Mouse (Mus musculus): ENCODE data around the gene Mast4. TPM values are rescaled to one million over a fixed set of nuclear protein-coding genes. Genes with fewer than 3 reads are reported as not detected.

Gene Mast4
- total and polyA plus RNA-seq, 3 experiments: 0.99 to 7.4 (median 6.1) TPM

DNA sequence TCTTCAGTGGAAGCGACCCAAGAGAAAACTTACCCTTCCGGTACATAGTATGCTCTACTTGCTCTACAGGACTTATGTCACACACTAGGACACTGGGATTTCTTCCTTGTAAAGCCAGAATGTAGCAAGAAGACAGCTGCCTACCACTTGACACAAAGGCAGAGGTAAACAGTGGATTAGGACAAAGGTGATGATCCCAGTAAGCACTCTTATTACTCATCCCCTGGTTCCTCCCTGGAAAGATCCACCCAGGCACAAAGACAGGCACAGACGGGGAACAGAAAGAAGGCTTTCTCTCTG lies 476.8 kb downstream of the Mast4 start:
- Histone ChIP-seq H3K9ac (ENCODE audit: insufficient read depth, low read depth) (no peak overlapping the region), H3K27ac (ENCODE audit: insufficient read depth, low read depth) (no peak overlapping the region), H3K27me3 (replicated peaks) (no peaks in the 10 kb centered on the region), H3K79me2 (replicated peaks; ENCODE audit: control insufficient read depth, extremely low read depth, insufficient read depth, poor library complexity, severe bottlenecking) (peaks cover 7% of the 10 kb centered on the region; the same call in 1 of the 2 replicates), H3K4me3 (replicated peaks in 1 of 3; ENCODE audit: low read depth in 2 of 3, low read length in 2 of 3, poor library complexity in 1 of 3) (no peak overlapping the region), H3K4me1 (ENCODE audit: control insufficient read depth in 1 of 2, insufficient read depth in 2 of 2) (0 out of 4 replicates have a peak, but pooled peaks cover 0 to 3% of the 10 kb centered on the region in 2 experiments), H3K36me3 (replicated peaks in 1 of 2; ENCODE audit: control insufficient read depth in 1 of 2, insufficient read depth in 1 of 2, low read length in 1 of 2) (peaks cover 2 to 7% of the 10 kb centered on the region in 2 experiments), H3K4me2 (ENCODE audit: insufficient read depth, low read depth, poor library complexity, severe bottlenecking) (no peak overlapping the region), H3K9me3 (replicated peaks; ENCODE audit: low read length) (no peaks in the 10 kb centered on the region)
- dilution Hi-C loops (cut with MboI; ENCODE audit: extremely low pct_ligation_motif_present, extremely low pct_unique_long_range_greater_than_20kb, low sequenced_read_pairs) (no loop called here), in situ Hi-C loops (cut with MboI; ENCODE audit: low pct_ligation_motif_present, low pct_unique_long_range_greater_than_20kb, low sequenced_read_pairs) (no loop called here)
- no peak for TF ChIP-seq POLR2A (IDR thresholded peaks at IDR 0.05; ENCODE audit: low read depth, low read length)
- no peak for TF ChIP-seq E2F4 (IDR thresholded peaks at IDR 0.05; ENCODE audit: insufficient replicate concordance, low read depth, low read length)
- TF ChIP-seq CTCF (conservative IDR thresholded peaks at IDR 0.05 in 1 of 2, IDR thresholded peaks at IDR 0.05 in 1 of 2; ENCODE audit: low read depth in 2 of 2, low read length in 2 of 2): no peak
- no peak for TF ChIP-seq MAFK (IDR thresholded peaks at IDR 0.05; ENCODE audit: insufficient replicate concordance, low read length)
- no peak for TF ChIP-seq MAZ (IDR thresholded peaks at IDR 0.05; ENCODE audit: low read depth, low read length)
- no peak for TF ChIP-seq MEF2A (IDR thresholded peaks at IDR 0.05; ENCODE audit: borderline replicate concordance, low read depth, low read length)
- no peak for TF ChIP-seq HCFC1 (IDR thresholded peaks at IDR 0.05; ENCODE audit: low read depth, low read length)
- TF ChIP-seq GABPA (IDR thresholded peaks at IDR 0.05; ENCODE audit: insufficient replicate concordance, low read depth, low read length): no peak
- TF ChIP-seq MYC (IDR thresholded peaks at IDR 0.05; ENCODE audit: low read depth, low read length): no peak
- TF ChIP-seq MXI1 (IDR thresholded peaks at IDR 0.05; ENCODE audit: low read depth, low read length): no peak
- no peak for TF ChIP-seq EP300 (IDR thresholded peaks at IDR 0.05; ENCODE audit: low read length)
- TF ChIP-seq BHLHE40 (IDR thresholded peaks at IDR 0.05; ENCODE audit: low read depth, low read length): no peak
- TF ChIP-seq PAX5 (IDR thresholded peaks at IDR 0.05; ENCODE audit: low read length): no peak
- no peak for TF ChIP-seq CHD2 (IDR thresholded peaks at IDR 0.05; ENCODE audit: low read length)
- TF ChIP-seq USF1 (IDR thresholded peaks at IDR 0.05; ENCODE audit: low read depth, low read length): no peak
- no peak for TF ChIP-seq ZMIZ1 (IDR thresholded peaks at IDR 0.05; ENCODE audit: low read depth, low read length)
- no peak for TF ChIP-seq KAT2A (IDR thresholded peaks at IDR 0.05; ENCODE audit: insufficient replicate concordance, low read length)
- no peak for TF ChIP-seq SMC3 (IDR thresholded peaks at IDR 0.05; ENCODE audit: low read depth, low read length)
- TF ChIP-seq SIN3A (IDR thresholded peaks at IDR 0.05; ENCODE audit: low read length): no peak
- DNase-seq (ENCODE audit: extremely low read depth): no peak

DNA sequence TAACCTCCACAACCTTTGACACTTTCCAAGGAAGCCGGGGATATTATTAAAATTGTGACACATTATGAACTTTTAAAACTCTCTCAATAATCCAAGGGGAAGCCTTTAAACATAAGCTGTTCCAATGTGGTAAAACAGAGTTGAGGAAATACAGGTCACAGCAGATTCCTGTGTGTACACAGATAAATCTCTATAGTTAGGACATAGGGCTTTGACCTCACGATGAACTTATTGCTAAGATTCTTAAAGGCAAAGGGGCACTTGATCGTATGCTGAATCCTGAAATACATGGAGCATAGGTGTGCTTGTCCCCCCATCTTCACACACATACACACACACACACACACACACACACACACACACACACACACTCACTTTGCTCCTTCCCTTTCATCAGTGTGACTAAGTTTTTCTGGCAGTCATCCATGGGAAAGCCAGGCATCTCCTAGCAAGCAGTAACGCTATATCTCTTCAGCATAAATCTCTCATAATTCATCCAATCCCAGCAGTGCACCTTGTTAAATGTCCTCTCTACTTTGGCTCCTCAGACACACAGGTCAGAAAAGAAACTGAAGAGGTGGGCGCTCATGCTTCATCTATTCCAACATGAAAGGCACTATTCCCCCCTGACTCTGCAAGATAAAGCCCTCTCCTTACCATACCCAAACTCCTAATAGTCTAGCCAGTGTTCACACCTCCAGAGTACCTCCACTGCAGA lies 477.3 kb downstream of the Mast4 start:
- H3K4me2 ChIP-seq (ENCODE audit: insufficient read depth, low read depth, poor library complexity, severe bottlenecking): no peak overlapping the region
- TF ChIP-seq CTCF (conservative IDR thresholded peaks at IDR 0.05 in 1 of 2, IDR thresholded peaks at IDR 0.05 in 1 of 2; ENCODE audit: low read depth in 2 of 2, low read length in 2 of 2) (no peak), UBTF (IDR thresholded peaks at IDR 0.05; ENCODE audit: low read depth, low read length) (no peak), CHD2 (IDR thresholded peaks at IDR 0.05; ENCODE audit: low read length) (no peak), JUND (conservative IDR thresholded peaks at IDR 0.05; ENCODE audit: low read depth, low read length) (no peak), JUN (IDR thresholded peaks at IDR 0.05; ENCODE audit: insufficient read depth, low read depth, low read length) (no peak), NRF1 (IDR thresholded peaks at IDR 0.05; ENCODE audit: low read depth, low read length) (no peak), NELFE (IDR thresholded peaks at IDR 0.05; ENCODE audit: low read depth, low read length) (no peak), USF1 (IDR thresholded peaks at IDR 0.05; ENCODE audit: low read depth, low read length) (no peak), MYC (IDR thresholded peaks at IDR 0.05; ENCODE audit: low read depth, low read length) (no peak), ZNF384 (IDR thresholded peaks at IDR 0.05; ENCODE audit: low read depth, low read length) (no peak), EP300 (IDR thresholded peaks at IDR 0.05; ENCODE audit: low read length) (no peak), ZC3H11A (IDR thresholded peaks at IDR 0.05; ENCODE audit: low read depth, low read length) (no peak), CHD1 (IDR thresholded peaks at IDR 0.05; ENCODE audit: low read depth, low read length) (no peak), E2F4 (IDR thresholded peaks at IDR 0.05; ENCODE audit: insufficient replicate concordance, low read depth, low read length) (no peak), POLR2AphosphoS2 (IDR thresholded peaks at IDR 0.05; ENCODE audit: low read depth, low read length) (no peak), IRF4 (IDR thresholded peaks at IDR 0.05; ENCODE audit: low read depth, low read length) (no peak), SIN3A (IDR thresholded peaks at IDR 0.05; ENCODE audit: low read length) (no peak), ZMIZ1 (IDR thresholded peaks at IDR 0.05; ENCODE audit: low read depth, low read length) (no peak)
- dilution Hi-C loops (cut with MboI; ENCODE audit: extremely low pct_ligation_motif_present, extremely low pct_unique_long_range_greater_than_20kb, low sequenced_read_pairs) (no loop called here), in situ Hi-C loops (cut with MboI; ENCODE audit: low pct_ligation_motif_present, low pct_unique_long_range_greater_than_20kb, low sequenced_read_pairs) (no loop called here)
- no peak overlapping the region for H3K9ac ChIP-seq (ENCODE audit: insufficient read depth, low read depth)
- H3K9me3 ChIP-seq (replicated peaks; ENCODE audit: low read length): no peaks in the 10 kb centered on the region
- H3K4me3 ChIP-seq (replicated peaks in 1 of 3; ENCODE audit: low read depth in 2 of 3, low read length in 2 of 3, poor library complexity in 1 of 3): no peak overlapping the region
- no peak overlapping the region for H3K27ac ChIP-seq (ENCODE audit: insufficient read depth, low read depth)
- peaks cover 7% of the 10 kb centered on the region; the same call in 1 of the 2 replicates for H3K79me2 ChIP-seq (replicated peaks; ENCODE audit: control insufficient read depth, extremely low read depth, insufficient read depth, poor library complexity, severe bottlenecking)
- H3K36me3 ChIP-seq (replicated peaks in 1 of 2; ENCODE audit: control insufficient read depth in 1 of 2, insufficient read depth in 1 of 2, low read length in 1 of 2): peaks cover 3 to 8% of the 10 kb centered on the region in 2 experiments
- DNase-seq (ENCODE audit: extremely low read depth): no peak
- H3K4me1 ChIP-seq (ENCODE audit: control insufficient read depth in 1 of 2, insufficient read depth in 2 of 2): 0 out of 4 replicates have a peak, but pooled peaks cover 0 to 3% of the 10 kb centered on the region in 2 experiments
- no peaks in the 10 kb centered on the region for H3K27me3 ChIP-seq (replicated peaks)

All from CH12.LX (cell line).